Mouse (Mus musculus): Measurements from ENCODE around the gene Jdp2. TPM values are rescaled to one million over a fixed set of nuclear protein-coding genes. Genes with fewer than 3 reads are reported as not detected.
A peak's percentile ranks its signal among the peaks of the same experiment; 100 is the strongest.

Jdp2 gene
- polyA plus RNA-seq, 1 experiment from 2014 or later: 50.7 TPM

DNA sequence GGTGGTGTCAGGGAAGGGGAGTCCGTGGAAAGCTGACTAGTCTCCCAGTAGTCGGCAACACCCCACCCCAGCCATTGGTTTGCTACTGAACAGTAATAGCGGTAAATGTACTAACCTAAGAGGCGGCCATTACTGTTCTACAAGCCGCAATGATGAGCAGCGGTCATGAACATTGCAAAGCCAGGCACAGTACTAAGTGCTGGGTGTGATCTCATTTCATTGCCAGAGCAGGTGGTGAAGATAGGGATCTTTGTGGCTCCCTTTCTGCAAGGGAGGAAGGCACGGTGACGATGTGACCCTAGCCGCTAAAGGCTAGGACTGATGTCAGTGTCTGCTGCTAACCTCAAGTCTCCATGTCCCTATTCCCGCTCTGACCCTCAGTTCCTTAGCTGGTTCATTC, 33.5 kb downstream of the Jdp2 start:
- no peaks in the 10 kb centered on the region for H3K27me3 ChIP-seq
- TF ChIP-seq CTCF (IDR thresholded peaks at IDR 0.05): no peak
- in situ Hi-C loops (cut with MboI; ENCODE audit: low pct_unique_long_range_greater_than_20kb): no loop called here
- ChIA-PET POLR2A (no interaction called here), CTCF (interaction anchor here (1.4 kb wide), 1 partner anchor 10 kb away, joined by 3 read pairs; no protein-coding TSS in a partner anchor)
- no peak for DNase-seq (ENCODE audit: low read depth, low spot score)
- no peak for ATAC-seq

DNA sequence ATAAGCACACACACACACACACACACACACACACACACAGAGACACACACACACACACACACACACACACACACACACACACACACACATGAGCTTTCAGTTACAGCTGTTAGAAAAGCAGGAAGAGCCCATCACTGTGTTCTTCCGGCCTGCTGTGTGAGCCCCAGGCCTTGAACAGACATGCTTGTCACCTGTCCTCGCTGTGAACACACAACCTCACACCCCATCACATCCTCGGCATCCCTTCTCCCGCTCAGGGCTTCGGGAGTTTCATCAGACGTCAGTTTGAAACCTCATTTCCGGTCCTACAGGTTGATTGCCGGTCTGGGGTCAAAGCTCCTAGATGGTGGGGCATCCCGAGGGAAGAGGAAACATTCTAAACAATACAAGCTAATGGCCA, 39.1 kb downstream of the Jdp2 start:
- TF ChIP-seq CTCF (IDR thresholded peaks at IDR 0.05): no peak
- ATAC-seq (no peak), DNase-seq (ENCODE audit: low read depth, low spot score) (no peak)
- in situ Hi-C loops (cut with MboI; ENCODE audit: low pct_unique_long_range_greater_than_20kb): no loop called here
- H3K27me3 ChIP-seq: no peaks in the 10 kb centered on the region
- ChIA-PET POLR2A (interaction anchor here (0.8 kb wide), 1 partner anchor 420 kb away, joined by 3 read pairs; no protein-coding TSS in a partner anchor), CTCF (no interaction called here)

DNA sequence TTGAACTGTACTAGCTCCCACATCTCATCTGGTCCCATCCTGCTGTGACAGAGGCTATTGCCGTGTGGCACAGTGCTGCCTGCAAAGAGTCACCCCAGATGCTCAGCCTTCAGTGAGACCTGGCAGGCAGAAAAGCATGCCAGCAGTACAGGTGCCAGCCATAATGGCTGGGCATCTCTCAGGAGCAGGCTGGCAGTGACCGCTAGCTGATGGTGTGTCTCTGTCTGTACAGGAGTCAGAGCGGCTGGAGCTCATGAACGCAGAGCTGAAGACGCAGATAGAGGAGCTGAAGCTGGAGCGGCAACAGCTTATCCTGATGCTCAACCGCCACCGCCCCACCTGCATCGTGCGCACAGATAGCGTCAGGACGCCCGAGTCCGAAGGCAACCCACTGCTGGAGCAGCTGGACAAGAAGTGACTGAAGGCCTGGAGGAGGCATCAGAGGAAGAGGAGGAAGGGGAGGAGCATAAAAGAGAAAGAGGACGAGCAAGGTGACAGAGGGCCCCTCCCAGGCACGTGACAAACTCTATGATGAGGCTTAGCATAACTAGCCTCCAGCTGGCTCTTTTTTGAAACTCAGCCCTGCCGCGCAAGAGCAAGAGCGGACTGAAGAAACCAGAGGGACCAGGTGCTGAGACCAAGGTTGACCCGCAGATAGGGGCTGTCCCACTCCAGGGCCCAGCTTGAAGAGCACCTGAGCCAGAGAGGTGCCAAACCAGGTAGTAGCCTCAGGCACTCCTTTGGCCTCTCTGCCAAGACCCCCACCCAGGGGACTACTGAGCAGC, 39.9 kb downstream of the Jdp2 start:
- DNase-seq (ENCODE audit: low read depth, low spot score) (no peak), ATAC-seq (no peak)
- no peaks in the 10 kb centered on the region for H3K27me3 ChIP-seq
- in situ Hi-C loops (cut with MboI; ENCODE audit: low pct_unique_long_range_greater_than_20kb): no loop called here
- CTCF ChIA-PET: no interaction called here
- TF ChIP-seq CTCF (IDR thresholded peaks at IDR 0.05): no peak
- POLR2A ChIA-PET: no interaction called here

DNA sequence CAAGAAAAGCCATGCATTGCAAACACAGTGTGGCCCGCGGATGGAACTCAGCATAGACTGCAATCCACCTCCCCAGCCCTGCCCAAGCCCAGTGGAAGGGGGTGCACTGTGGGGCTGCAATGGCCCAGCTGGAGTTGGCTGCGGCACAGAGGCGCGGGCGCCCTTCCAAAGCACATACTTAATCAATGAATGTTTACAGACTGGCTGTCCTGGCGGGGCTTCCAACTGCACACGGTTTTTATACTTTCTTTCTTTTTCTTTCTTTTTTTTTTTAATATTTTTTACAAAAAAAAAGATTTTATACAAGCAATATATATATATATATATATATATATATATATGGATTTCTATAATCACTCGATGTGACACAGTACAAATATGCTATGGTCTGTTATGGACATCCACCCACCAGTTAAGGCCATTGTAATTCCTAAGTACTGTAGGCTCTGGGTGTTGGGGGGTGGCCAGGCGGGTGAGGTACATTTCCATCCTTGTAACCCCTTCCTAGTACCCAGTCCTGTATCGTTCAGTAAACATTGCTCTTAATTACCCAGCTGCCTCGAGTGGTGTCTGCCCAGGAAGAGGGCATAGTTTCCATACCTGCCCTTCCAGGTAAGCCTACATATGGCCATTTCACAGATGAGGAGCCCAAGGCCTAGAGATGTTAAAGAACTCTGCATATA, 40.6 kb downstream of the Jdp2 start:
- DNase-seq (ENCODE audit: low read depth, low spot score) (no peak), ATAC-seq (no peak)
- H3K27me3 ChIP-seq: no peaks in the 10 kb centered on the region
- TF ChIP-seq CTCF (IDR thresholded peaks at IDR 0.05): no peak
- POLR2A ChIA-PET: no interaction called here
- in situ Hi-C loops (cut with MboI; ENCODE audit: low pct_unique_long_range_greater_than_20kb): no loop called here
- CTCF ChIA-PET: no interaction called here

DNA sequence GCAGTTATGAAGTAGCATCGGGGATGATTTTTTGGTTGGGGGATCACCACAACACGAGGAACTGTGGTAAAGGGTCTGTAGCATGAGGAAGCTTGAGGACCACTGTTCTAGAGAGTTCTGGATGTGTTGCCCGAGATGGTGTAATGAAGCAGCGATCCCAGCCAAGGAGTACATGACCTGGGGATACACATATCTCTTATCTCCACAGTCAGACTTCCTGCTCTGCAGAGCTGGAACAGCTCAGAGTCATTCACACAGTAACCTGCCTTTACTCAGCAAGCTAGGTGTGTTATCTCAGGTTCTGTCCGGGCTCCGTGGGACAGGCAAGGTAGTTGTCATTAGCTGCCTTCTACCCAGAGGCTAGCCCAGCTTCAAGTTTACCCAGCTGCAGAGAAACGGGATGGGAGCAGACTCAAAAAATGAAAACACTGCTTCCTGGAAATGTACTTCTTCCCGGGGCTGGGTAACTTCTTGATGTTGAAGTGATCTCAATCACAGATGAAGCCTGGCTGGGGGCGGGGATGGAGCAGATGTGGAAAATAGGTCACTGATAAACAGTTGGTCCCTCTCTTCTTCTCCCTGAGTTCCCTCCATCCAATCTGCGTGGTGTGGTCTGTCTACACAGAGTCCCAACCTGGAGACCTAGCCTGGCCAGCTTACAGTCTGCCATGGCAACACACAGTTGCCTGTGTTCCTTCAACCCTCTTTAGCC, 42.2 kb downstream of the Jdp2 start:
- POLR2A ChIA-PET: no interaction called here
- CTCF ChIA-PET: interaction anchor here (1.0 kb wide), 1 partner anchor 72 kb away, joined by 3 read pairs; no protein-coding TSS in a partner anchor
- ATAC-seq (no peak), DNase-seq (ENCODE audit: low read depth, low spot score) (no peak)
- TF ChIP-seq CTCF (IDR thresholded peaks at IDR 0.05): no peak
- no peaks in the 10 kb centered on the region for H3K27me3 ChIP-seq
- in situ Hi-C loops (cut with MboI; ENCODE audit: low pct_unique_long_range_greater_than_20kb): no loop called here

DNA sequence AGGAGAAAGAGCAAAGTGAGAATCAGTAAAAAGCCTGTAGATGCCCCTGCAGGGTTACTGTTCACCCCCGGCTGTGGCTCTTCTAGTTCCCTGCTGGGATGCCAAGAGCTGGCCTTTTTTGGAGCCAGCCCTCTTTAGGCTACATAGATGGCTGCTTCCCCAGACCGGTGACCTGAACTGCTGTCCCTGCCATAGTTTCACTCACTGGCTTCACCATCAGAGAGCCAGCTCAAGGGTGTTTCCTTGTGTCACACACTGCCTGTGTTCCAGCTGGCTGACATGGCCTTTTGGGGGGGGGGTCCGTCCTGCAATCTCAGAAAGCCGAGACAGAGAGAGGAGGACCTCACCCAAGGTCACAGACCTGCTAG, 42.7 kb downstream of the Jdp2 start:
- ATAC-seq (no peak), DNase-seq (ENCODE audit: low read depth, low spot score) (no peak)
- CTCF ChIA-PET: interaction anchor here (1.0 kb wide), 1 partner anchor 72 kb away, joined by 3 read pairs; no protein-coding TSS in a partner anchor
- H3K27me3 ChIP-seq: no peaks in the 10 kb centered on the region
- in situ Hi-C loops (cut with MboI; ENCODE audit: low pct_unique_long_range_greater_than_20kb): no loop called here
- POLR2A ChIA-PET: no interaction called here
- no peak for TF ChIP-seq CTCF (IDR thresholded peaks at IDR 0.05)

DNA sequence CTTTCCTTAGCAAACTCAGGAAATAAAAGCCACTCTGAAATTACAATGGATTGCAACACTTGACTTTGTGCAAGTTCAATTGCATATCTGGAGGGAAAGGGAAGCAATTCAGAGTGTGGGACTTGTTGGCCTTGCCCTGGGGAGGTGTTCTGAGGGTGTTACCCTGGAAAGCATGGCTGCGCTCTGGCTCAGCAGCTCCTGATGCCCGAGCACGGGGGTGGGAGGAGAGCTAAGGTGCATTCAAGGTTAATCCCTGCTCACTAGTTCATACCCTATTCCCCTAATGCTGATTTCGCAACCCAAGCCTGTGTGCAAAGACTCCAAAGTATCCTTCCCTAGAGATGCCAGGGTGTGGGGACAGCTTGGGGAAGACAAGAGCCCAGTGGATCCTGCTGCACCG, 44.9 kb downstream of the Jdp2 start:
- H3K27me3 ChIP-seq: no peaks in the 10 kb centered on the region
- in situ Hi-C loops (cut with MboI; ENCODE audit: low pct_unique_long_range_greater_than_20kb): no loop called here
- no peak for DNase-seq (ENCODE audit: low read depth, low spot score)
- CTCF ChIA-PET: no interaction called here
- ATAC-seq: no peak
- POLR2A ChIA-PET: interaction anchor here (0.6 kb wide), 1 partner anchor 620 kb away, joined by 3 read pairs; no protein-coding TSS in a partner anchor
- no peak for TF ChIP-seq CTCF (IDR thresholded peaks at IDR 0.05)

DNA sequence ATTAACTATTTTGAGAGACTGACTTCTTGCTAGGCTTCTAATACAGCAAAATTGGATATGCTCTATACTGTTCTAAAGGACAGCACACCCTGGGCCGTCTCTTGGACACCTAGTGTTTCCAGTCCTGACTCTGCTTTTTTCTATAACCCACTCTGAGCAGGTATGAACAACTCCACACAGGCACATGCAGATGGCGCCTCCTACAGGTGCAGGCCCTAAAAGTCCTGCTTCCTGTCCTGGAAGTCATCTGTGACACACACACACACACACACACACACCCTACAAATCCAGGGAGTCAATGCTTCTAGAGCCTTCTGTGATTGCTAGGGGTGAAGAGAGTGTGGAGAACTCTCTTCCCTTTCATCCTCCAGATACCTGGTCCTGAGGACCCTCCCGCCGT, 46.8 kb downstream of the Jdp2 start:
- CTCF ChIA-PET: interaction anchor here (0.9 to 1.1 kb wide), 4 partner anchors 17 to 137 kb away, joined by 3 read pairs; partner anchors contain the start of gene Batf
- in situ Hi-C loops (cut with MboI; ENCODE audit: low pct_unique_long_range_greater_than_20kb): no loop called here
- H3K27me3 ChIP-seq: no peaks in the 10 kb centered on the region
- no peak for ATAC-seq
- POLR2A ChIA-PET: no interaction called here
- no peak for DNase-seq (ENCODE audit: low read depth, low spot score)
- no peak for TF ChIP-seq CTCF (IDR thresholded peaks at IDR 0.05)

DNA sequence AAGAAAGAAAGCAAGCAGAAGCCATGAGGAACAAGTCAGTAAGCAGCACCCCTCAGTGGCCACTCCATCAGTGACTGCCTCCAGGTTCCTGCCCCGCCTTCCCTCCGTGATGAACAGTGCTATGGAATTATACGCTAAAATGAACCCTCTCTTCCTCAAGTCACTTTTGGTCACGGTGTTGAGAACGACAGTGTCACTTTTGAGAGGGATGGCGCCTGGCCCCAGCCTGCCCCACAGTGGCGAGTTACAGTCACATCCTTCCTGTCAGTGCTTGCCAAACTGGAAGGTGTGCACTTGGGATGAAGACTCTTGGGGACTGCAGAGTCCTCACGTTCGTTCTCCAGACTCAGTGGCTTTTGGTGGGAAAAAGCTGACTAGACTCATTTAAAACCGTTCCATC, 48.5 kb downstream of the Jdp2 start:
- DNase-seq (ENCODE audit: low read depth, low spot score): no peak
- ChIA-PET POLR2A (no interaction called here), CTCF (interaction anchor here (2.9 kb wide), 1 partner anchor 138 kb away, joined by 7 read pairs; no protein-coding TSS in a partner anchor)
- peak; percentile 24 for TF ChIP-seq CTCF (IDR thresholded peaks at IDR 0.05)
- no peak for ATAC-seq
- no peaks in the 10 kb centered on the region for H3K27me3 ChIP-seq
- in situ Hi-C loops (cut with MboI; ENCODE audit: low pct_unique_long_range_greater_than_20kb): no loop called here

DNA sequence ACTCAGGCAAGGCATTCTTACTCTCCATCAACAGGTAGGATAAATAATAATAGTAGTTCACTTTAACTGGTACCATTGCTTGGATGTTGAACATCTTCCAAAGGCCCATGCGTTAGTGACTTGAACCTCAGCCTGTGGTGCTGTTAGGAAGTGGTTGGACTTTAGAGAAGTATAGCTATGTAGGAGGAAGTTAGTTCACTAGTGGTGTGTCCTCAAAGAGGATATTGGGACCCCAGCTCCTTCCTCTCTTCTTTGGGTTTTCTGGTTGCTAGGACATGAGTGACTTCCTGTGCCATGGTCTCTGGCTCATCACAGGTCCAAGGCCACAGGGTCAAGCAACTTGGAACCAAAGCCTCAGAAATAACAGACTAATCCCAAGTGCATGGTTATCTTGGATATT, 49.1 kb downstream of the Jdp2 start:
- POLR2A ChIA-PET: no interaction called here
- no peak for DNase-seq (ENCODE audit: low read depth, low spot score)
- H3K27me3 ChIP-seq: no peaks in the 10 kb centered on the region
- ATAC-seq: no peak
- in situ Hi-C loops (cut with MboI; ENCODE audit: low pct_unique_long_range_greater_than_20kb): no loop called here
- TF ChIP-seq CTCF (IDR thresholded peaks at IDR 0.05): no peak
- CTCF ChIA-PET: interaction anchor here (1.8 to 2.9 kb wide), 2 partner anchors 15 to 139 kb away, joined by 4 to 7 read pairs; no protein-coding TSS in a partner anchor

DNA sequence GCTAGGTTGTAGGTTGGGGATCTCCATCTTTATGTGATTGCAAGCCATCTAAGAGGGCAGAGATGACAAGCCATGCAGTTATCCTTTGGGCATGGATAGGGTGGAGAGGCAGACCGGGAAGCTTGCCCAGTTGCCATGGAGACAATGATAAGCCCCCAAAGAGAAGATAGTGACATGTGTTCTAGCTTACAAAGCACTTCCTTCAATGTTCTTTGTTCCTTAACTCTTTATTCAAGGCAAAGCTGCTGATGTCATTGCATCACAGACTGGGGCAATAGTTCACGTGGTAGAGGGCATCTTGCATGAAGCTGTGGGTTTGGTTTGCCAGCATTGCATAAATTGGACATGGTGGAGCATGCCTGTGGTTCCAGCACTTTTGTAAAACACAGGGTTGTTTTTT, 60.5 kb downstream of the Jdp2 start:
- DNase-seq (ENCODE audit: low read depth, low spot score): no peak
- no peaks in the 10 kb centered on the region for H3K27me3 ChIP-seq
- POLR2A ChIA-PET: no interaction called here
- ATAC-seq: no peak
- TF ChIP-seq CTCF (IDR thresholded peaks at IDR 0.05): no peak
- CTCF ChIA-PET: no interaction called here
- in situ Hi-C loops (cut with MboI; ENCODE audit: low pct_unique_long_range_greater_than_20kb): loop anchor here (5.0 kb wide), 2 partner anchors 152 to 317 kb away; no protein-coding TSS in a partner anchor
